Mouse (Mus musculus) gonadal fat pad, adult 2 months (tissue): ENCODE measurements around the gene Gna13. TPM values are rescaled to one million over a fixed set of nuclear protein-coding genes. Genes with fewer than 3 reads are reported as not detected.

Experiments
- DNase-seq: peaks from one replicate; pipeline ENCODE4 v3.0.0-alpha.2; 2012; ENCODE audit warnings: low read depth
- polyA plus RNA-seq: library from polyadenylated mRNA; depleted of rRNA; stranded (reverse); fragments of >200 nt; gene quantifications from 2 replicates; pipeline ENCODE4 v1.2.3, GENCODE M21; 2012

Gna13 gene
- polyA plus RNA-seq, 1 experiment: 24.0 TPM

DNA sequence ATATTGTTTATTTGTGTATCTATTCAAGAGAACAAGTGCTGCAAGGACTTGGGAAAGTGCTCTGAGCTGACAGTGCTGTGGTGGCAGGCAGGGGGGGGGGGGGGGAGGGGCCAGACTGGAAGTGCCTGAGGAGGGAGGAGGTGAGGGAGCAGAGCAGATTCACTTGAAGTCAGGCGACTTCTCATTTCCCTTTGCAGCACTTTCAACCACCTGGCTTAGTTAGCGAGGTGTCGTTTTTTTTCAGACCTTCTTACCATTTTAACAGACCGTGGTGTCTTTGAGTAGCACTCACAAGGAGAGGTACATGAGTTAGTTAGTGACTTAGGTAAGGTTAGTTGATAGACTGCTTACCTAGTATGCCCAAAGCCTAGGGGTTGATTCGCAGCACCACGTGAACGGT is 12.8 kb downstream of the Gna13 start:
- no peak for DNase-seq

DNA sequence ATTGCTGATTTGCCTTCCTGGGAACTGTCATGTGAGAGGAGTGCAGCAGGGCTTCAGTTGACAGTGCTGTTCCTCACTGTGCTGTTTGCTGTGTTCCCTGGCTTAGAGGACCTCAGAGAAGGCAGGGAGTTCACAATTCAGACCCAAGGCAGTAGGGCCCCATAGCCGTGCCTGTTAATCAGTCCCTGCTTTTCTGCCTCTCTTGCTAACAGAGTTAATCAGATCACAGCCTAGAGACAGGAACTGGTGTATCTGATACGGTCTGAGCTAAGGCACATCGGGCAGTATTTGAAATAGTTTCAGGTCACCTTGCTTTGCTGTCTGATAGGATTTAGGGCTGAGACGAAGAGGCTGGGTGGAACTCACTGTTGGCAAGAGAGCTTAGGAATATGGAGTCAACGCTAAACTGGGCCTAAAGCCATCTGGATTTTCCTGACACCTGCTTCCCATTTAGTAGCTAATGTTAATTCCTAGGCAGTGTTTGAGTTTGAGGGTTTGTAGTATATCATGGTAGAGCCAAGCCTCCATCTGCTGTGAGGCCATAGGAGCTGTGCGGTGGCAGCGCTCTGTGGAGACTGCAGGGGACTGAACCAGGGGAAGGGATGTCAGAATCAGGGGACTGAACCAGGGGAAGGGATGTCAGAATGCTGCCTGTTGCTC is 14.0 kb downstream of the Gna13 start:
- DNase-seq: no peak

DNA sequence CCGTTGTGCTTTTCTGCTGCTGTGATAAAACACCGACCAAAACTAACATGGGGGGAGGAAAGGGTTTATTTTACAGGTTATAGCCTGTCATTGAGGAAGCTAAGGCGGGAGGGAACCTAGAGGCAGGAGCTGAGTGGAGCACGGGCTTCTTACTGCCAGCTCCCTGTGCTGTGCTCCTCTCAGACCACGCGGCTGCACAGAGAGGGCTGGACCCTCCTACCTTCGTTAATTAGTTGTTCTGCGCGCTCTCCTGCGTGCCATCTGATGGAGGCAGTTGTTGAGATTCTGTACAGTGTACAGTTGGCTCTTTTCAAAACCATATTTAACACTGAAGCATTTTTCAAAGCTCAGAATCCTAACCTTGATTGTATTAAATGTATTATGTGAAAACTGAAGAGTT is 14.8 kb downstream of the Gna13 start:
- no peak for DNase-seq

DNA sequence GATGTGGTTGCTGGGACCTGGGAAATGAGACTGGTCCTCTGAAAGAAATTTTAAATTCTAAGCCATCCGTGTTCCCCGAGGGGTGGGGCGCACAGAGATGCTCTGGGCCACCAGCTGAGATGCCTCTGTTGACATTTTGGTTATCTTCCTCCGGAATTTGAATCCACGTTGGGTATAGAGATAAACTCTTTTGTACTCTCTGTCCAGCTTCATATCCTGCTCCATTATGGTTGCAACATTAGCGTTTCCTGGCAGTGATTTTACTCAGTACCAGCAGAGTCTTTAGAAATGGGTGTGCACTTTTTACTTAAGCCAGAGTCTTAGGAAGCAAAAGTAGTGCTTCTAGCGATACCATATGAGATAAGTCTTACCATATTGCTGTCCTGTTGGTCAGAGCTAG is 15.4 kb downstream of the Gna13 start:
- no peak for DNase-seq

DNA sequence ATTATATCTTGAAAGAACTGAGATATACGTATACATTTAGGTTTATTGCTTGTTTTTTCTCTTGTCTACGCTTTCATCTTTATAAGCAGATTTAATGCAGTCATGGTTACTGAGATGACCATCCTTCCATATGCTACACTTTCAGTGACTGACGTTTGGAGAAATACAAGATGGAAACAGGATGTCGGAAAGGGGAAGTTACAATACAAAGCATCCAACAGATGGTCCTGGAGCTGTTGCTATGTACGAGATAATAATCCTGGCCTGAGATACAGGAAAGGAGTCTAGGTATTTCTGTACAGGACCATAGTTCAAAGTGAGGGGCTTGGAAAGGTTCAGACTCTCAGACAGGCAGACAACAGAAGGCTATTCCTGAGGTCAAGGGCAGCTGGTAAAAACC is 18.0 kb downstream of the Gna13 start:
- DNase-seq: no peak

DNA sequence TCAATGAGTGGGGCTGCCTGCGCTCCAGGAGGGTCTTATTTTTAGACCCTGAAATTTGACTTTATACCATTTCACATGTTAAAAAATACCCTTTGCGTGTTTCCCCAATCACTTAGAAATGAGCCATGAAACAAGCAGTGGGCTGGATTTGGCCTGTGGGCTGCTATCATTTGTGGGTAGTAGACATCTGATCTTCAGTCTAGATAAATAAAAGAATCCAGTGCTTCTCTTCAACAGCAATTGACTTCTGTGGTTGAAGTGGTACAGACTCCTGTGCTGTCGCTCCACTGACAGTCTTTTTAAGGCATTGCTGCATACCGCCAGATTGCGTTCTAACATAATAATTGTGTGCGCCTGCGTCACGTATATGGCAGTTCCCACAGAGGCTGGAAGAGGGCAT is 22.7 kb downstream of the Gna13 start:
- no peak for DNase-seq

DNA sequence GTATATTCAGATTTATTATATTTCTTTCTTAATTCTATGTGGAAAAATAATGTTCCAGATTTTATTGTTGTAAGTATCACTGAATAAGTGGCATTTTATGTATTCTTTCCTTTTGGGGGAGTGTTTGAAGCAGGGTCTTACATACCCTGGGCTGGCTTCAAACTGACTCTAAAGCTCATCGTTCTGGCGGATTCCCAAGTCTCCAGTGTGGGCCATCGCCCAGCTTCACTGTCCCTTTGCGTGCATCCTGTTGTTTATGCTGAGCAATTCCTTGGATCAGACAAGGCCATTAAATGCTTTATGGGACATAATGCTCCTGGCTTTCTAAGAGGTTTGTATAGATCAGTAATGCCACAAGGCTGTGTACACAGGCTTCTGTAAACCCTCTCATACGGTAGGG is 26.4 kb downstream of the Gna13 start:
- DNase-seq: no peak

DNA sequence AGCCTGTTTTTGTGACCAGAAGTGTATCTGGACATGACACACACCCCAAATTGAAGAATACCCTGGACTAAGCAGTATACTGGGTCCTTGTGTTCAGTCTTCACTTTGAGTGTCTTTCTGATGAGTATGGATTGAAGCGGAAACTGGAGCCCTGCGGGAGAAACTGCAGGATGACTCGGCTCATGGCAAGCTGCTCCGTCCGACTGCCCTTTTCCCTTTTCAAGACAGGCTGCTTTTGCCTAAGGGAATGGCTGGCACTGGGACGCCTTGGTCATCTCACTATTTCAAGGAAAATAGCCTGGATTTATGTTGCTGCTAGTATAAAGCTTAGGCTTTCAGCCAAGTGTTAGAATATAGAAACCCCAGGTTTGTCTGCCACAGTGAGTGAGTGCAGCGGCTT is 28.6 kb downstream of the Gna13 start:
- DNase-seq: no peak

DNA sequence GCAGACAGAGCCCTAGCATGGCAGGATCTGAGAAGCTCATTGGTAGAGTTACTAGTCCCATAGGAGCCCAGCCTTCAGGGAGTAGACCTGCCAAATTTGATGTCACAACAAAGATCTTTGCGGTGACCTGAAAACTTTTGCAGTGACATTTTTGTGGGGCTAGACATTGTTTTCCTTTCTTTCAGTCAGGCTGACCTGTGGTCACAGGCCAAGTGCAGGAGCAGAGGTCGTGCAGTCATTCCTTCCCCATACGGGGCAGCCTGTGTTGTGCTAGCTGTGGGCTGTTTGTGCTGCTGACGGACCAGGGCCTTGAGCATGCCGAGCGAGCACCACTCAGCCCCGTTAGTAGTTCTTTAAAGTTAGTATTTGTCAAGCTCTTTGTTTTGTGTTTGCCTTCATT is 29.1 kb downstream of the Gna13 start:
- DNase-seq: no peak

DNA sequence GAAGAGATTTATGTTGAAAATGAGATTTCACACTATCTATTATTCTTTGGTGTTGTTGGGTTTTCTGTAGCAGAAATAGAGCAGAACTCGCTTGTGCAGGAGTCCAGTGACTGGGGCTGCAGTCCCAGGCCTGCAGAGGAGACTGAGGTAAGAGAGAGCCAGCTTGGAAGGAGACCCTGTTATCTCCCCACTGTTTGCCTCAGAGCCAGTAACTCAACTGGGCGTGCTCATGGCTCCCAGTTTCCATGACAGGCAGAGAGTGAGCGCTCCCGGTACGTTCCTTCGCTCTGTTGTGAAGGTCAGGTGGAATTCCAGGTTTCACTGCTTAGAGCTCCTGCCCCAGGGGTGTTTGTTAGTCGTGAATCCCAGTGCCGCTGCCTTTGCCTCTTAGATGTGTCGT is 30.0 kb downstream of the Gna13 start:
- no peak for DNase-seq

DNA sequence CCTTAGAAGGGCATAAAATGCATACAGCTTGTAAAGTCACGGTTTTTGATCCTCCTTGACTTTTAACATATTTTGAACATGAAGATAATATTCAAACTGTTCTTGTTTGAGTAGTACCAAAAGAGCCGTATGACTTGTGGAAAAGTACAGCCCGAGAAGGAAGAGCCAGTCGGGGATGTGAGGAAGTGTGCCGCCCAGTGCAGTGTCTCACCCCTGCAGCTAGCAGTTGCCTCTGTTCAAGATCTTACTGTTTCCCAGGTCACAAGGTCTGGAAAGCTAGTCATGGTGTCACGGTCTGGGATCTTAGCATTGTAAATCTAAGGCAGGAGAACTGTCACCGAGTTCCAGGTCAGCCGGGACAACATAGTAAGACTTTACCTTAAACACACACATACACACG is 32.1 kb downstream of the Gna13 start:
- no peak for DNase-seq

DNA sequence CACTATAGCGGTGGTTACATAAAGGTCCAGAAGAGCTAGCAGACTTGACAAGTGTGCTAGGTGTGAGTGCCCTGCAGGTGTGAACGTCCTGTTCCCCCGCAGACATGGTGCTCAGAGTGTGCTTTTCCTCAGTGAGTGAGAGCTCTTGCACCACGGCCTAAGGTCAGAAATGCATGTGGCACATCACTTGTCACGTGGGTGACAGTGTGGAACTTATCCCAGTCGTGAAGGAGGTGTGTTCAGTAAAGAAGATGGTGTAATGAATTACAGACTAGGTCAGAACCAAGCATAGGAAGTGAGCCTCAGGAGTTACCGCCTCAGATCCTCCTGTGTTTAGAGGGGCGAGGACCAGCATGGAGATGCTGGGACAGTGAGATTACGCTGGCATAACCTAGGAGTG is 32.7 kb downstream of the Gna13 start:
- DNase-seq: no peak

DNA sequence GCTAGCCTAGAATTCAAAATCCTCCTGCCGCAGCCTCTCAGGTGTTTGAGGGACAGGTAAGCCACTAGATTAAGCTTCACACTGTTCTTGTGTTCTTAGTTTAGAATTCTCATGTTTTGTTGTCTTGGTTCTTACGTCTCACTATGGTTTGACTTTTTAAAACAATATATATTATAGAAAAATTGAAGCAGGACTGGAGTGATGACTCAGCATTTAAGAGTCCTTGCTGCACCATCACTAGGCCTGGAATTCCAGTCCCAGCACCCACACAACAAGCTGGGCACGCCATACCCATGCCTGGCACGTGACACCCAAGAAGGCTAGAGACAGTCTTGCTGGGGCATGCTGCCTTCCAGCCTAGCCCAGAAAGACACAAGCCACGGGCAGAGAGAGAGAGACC is 43.8 kb downstream of the Gna13 start:
- no peak for DNase-seq

DNA sequence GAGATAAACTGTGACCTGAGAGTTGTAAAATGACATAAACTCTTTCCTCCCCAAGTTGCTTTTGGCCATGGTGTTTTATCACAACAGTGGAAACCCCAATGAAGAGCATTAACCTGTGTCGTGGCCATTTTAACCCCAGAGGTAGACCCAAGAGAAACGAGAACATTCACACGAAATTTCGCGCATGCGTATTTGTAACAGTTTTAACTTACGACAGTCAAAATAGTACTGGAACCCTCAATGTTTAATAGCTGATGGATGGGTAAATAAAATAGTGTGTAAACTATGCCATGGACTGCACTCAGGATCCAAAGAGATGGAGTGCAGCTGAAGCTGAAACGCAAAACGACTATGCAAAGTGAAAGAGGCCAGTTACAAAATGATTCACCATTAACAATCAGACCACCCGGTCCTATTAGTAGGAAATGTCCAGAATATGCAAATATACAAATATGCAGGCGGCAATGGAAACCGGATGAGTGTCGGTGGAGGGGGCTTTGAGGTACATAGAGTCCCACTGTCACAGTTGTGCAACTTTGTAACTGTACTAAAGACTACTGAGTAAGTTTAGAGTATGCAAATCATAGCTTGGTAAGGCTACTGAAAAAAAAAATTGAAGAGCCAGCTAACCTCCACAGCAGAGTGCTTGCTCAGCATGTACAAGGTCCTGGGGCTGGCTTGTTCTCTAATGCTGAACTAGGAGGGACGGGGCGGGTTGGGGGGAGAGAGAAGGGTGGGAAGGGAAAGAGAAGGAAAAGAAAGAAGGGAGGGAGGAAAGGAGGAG is 47.8 kb downstream of the Gna13 start:
- no peak for DNase-seq

DNA sequence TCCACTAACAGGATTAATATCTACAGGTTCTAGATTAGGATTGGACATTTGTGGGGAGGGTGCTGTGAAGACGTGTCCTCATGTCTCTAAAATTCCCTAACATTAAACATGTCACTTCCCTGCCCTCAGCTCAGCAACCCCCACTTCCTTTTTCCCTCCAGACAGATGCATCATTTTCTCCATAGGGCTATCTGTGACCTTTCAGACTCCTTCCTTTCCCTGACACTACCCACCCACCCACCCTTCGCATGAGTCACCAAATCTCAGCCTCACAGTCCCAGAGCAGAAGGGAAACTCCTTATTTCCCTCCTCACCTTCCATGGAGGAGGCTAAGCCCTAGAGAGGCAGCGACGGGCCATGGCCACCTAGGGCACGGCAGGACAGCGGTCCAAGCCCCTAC is 51.0 kb downstream of the Gna13 start, which contains the start of gene 9930022D16Rik:
Gene 9930022D16Rik, plus strand, starts transcription at position 301 of the 400 bp plus-strand sequence.
- no peak for DNase-seq

DNA sequence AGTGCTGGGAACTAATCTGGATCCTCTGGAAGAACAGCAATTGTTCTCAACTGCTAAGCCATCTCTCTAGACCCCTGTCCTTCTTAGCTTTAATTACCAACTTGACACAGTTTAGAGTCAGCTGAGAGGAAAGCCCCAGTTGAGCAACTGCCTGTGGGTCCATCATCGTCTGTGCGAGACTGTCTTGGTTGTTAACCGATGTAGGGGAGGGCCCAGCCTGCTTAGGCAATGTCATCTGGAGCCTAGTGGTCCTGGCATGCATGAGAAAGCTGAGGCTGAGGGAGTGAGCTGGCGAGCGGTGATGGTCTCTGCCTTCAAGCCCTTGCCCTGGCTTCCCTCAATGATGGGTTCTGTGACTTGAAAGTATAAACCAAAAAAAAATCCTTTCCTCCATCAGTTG is 52.2 kb downstream of the Gna13 start:
- DNase-seq: no peak

DNA sequence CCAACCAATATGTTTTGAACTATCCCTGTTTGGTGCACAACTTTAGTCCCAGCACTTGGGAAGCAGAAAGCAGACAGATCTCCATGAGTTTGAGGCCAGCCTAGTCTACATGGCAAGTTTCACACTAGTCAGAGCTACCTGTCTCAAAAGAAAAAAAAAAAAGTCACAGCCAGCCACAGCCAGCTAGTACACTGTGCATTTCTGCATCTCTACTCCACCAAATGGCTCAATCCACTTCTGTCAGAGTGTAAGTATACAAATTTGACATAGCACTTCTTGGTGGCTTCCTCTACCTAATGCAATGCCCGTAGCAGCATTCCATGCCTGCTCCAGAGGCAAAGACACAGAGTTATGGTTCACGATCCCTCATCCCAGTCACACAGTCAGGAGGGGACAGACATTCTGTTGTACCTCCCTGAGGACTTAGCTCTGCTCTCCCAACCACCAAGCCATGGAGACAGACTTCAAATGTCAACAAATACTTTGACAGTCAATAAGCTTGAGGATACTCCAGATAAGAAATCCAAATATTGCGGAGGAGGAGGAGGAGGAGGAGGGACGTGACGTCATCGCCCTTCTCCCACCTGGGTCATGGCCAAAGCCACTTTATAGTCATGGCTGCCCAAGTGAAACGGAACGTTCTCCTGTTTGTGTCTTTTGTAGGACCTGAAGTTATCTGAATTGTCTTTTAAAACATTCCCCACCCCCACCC is 54.2 kb downstream of the Gna13 start:
- no peak for DNase-seq

DNA sequence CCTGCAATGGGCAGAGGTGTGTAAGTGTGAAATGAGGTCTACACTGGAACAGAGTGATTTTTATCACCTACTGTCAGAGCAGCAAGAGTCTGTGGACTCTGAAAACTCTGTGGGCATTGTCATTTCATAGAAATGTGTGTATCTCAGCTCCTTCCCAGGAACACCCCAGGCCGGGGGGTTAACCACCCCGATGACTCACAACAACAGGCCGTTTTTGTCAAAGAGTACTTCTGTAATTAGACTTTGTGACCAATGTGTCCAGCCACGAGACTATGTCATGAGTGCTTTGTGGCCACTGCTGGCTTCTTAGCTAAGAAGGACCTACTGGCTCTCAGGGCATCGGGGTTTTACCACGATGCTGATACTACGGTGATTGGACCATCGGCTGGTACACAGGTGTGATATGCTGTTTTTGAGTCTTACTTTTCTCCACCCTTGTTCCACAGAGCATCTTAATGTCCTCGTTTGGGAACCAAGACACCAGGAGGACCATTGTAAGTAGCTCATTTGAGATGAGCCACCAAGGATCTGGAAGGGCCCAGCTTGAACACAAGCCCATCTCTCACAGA is 54.9 kb downstream of the Gna13 start:
- no peak for DNase-seq

DNA sequence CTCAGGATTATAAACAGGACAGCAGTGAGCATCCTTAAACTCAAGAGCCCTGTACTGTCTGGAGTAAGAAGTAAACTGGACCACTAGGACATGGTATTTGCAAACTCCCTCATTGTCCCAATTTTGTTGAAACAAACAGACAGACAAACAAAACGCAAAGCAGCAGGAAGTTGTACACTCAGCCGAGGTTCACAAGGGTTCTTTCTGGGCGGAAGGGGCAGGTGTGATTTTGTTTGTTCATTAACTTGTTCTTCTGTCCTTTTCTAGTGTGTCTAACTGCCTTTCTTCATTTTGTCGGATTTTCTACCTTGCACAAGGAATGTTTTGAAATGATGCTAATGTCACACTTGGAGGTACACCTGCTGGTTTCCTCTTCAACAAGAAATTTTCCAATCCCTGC is 56.8 kb downstream of the Gna13 start:
- no peak for DNase-seq

DNA sequence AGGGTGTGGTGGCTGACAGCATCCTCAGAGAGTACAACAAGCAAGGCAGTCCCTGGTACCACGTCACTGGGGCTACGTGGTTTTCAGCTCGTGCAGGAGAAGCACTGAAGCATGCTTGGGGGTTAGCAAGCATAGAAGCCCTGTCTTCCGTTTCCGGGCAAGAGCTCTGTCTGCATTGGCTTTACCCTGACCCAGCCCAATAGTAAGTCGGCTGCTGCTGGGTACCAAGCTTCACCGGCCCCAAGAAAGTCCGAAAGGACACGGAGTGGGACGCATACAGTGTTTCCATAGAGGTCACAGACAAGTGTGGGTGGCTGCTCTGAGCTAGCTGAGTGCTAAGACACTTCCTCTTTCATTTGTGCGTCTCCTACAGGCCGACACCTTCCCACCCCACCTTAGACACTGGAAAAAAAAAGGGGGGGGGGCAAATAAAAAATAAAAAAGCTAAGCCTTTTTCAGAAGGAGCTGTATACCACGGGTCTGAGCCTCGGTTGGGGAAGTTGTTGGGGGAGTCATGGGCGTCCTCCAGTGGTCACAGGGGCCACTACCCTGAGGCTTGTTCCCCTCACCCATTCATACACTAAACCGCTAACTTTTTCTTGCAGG is 57.4 kb downstream of the Gna13 start:
- no peak for DNase-seq

DNA sequence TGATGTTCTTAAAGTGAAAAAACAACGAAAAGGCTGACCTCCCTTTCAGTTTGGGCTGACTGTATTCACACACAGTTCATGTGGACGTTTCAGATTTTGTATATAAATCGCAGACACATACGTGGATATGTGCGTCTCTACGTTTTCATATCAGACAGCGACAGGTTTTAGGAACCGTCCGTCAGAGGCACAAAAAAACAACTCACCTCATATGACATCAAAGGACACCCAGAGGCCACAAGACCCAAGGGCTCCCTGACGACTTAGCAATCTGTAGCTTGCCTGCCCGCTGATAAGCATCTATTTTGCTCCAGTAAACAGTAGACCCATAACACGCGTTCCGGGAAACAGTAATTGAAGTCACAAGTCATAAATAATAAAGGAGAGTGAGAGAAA is 57.9 kb downstream of the Gna13 start:
- DNase-seq: no peak

DNA sequence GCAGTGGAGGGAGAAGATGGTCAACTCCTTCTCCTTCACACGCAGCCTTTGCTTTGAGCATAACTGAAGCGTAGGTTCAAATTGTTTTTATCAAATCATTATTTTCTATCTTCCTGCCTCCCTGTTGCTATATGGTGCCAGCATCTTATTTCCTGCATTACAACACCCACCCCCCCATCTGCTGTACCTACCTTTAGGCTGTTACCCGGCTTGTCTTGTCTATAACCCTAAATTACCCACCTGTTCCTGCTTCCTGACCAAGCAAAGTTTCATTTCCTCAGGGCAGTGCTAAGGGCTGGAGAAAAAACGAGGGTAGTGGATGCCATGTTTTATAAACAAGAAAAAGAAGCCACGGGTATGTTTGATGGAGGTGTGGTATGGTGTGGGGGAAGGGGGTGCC is 58.6 kb downstream of the Gna13 start:
- DNase-seq: no peak
